Mouse (Mus musculus): ENCODE results near the gene Micu1.

Gene Micu1

DNA sequence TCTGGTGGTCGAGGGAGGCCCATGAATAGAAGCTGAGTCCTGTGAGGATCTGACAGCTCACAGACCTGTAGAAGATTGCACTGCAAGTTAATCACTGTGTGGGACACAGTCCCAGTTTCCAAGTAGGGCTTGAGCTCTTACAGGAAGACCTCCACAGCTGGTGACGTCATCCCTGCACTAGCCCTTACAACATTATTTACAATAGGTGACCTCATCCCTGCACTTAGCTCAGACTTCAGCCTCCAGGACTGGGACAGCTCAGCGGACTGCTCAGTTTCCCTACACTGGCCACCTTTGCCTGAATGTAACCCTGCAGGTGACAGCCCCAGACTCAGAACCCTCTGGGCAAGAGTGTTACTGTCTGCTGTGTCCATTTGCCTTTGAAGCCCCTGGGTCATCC, 75.0 kb downstream of the Micu1 start:
- no peak for DNase-seq (ENCODE audit: low spot score)

DNA sequence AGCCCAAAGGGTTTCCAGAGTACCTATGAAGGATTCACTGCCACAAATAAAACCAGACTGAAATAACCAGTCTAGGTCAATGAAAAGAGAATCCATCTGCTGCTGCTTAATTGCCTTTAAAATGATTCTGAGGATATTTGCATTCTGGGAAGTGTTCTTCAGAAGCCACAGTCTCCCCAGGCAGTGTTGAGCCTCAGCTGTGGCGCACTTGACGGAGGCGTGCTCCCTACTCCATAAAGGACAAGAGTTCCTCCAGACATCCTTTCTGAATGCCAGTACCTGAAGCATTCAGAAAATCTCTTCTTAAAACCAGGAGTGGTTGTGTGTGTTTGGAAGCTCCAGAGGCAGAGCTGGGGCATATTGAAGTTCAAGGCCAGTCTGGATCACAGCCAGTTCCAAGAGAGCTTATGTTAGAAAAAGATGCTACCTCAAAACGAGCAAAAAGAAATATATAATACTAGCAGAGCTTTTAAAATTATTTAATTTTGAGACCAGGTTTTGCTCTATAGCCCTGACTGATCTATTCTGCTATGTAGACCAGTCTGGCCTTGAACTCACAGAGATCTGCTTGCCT, 75.9 kb downstream of the Micu1 start:
- DNase-seq (ENCODE audit: low spot score), result no peak

DNA sequence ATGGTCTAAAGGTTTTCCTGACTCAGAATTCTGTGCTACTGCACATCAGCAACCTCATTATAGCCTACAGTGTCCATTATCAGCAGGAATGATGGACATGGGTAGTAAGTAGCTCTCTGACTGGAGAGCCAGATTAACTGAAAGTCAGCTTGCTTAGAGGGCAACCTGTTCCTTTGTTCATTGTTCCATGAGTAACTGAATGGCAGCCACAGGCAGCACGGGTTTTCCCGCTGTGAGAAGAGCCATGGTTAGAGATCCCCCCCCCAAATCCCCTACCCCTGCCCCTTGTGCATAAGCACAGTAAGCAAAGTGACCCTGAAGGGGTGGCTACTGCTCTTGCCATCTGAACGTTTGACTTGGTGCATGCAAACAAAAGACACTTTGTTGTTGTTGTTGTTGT, 78.4 kb downstream of the Micu1 start:
- DNase-seq (ENCODE audit: low spot score), result no peak

DNA sequence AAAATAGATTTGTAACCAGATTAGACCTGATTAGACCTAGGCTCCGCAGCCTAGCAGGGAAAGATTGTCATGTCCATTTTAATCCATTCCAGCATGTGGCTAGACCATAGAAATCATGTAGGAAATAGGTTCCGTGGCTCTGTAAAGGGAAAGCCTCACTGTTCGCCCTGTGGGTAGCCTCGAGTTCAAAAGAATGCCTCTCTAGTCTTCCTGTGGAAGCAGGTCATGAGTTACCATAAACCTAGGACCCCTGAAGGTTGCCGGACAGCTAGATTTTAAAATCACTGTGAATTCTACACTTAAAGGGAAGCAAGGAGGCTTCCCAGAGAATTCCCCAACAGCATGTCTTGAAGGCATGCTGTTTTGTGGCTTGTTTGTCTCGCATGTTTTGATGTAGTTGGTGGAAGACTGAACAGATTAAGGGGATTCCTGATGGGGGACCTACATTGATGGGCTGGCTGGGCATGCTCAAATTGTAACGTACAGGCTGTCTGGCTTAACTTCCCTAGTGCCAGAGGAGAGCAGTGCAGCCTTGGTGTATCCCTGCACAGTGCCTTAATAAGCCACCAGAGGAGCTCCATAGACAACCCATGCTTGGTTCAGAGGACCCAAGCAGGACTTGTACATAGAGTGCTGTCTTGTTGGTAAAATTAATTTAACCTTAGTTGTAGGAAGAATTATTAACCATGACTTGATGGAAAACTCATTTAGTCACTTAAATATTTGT, 79.1 kb downstream of the Micu1 start:
- DNase-seq (ENCODE audit: low spot score), result no peak

DNA sequence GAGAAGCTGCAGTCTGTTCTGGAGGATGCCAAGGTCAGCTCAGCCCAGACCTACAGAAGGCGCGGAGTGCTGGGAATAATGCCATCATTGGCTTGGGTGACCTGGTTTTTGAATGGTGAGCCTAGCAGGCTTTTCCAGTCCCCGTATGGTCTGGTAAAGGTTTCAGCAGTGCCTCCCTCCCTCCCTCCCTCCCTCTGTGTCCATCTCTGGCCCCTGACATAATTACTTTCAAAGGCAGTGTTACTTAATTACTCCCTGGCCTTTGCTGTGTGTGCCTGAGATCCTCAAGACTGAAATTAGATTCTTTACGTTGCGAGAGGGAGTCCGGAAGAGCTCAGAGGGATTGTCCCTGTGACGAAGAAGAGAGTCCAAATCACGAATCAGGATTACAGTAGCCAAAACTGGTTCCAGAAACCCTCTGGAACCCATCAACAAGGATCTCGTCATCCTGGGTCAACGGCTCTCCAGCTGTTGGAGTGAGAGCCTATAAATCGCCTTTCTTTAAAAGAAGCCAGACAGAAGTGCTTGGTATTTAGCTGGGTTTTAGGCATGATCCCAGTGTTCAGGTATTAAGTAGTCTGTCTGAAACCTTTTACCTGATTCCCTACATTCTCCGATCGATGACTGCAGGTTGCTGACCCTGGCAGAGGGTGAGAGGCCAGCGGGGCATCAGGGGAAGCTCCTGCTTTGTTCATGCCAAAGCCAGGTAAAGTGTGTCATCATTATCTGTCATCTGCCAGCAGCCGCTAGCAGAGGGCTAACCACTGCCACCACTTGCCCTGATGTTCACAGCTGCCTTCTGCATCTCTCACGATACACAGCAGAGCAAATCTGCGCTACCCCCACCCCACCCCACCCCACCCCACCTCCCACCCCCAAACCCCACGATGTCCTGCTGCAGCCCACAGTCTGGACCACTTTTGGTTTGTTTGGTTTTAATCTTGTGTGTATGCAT, 82.7 kb downstream of the Micu1 start:
- no peak for DNase-seq (ENCODE audit: low spot score)

DNA sequence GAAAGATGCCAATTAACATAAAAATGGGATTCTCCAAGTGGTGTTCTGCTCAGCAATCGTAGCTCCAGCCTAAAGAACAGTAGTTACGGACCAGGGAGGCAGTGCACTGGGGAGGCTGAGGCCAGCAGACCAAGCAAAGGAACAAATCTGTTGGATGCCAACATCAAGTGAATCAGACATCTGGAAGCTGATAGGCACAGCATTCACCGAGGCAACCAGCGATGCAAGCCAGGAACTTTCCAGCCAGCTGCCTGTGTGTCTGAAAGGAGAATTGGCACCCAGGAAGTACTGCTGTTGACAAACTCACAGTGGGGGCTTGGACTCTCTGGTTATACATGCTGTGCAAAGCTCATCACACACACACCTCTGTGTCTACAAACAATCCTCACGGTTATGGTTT, 84.0 kb downstream of the Micu1 start:
- DNase-seq (ENCODE audit: low spot score), result no peak

DNA sequence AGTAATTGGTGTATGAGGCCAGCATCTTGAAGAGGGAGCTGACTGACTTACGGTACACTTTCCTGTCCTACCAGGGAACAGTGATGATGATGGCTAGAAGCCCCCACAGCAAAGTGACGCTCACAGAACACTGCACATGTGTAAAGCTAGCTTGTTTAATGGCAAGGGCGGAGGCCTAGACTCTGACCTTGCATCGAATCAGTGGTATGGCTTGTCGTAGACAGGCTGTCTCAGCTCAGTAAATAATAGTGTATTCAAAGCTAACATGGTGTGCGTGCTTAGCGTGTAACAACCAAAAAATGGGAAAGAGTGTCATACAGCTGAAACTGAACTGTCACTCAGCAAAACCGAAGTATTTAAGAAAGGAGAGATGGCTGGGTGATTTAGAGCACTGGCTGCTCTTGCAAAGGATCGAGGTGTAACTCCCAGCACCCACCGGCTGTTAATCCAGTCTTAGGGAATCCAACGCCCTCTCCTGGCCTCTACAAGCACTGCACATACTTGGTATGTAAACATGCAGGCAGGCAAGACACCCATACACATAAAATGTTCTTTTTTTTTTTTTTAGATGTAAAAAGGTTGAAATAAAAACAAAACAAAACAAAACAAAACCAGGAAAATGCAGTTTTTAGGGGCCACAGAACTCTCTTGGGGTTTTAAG, 85.0 kb downstream of the Micu1 start:
- DNase-seq (ENCODE audit: low spot score), result no peak

DNA sequence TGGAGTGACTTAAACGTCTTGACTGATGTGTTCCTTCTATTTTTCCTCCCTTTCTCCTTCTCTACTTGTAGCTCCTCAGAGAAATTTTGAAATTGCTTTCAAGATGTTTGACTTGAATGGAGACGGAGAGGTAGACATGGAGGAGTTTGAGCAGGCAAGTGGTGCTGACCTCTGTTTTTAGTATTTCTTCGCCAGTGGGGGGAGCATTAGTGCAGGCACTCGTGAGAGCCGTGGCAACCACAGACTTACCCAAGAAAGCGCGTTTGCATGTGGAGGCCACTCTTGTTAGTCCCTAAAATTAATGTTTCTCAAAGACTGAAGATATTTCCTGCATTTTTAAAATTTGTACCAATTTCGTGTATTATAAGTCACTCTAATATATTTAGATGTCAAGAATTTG, 85.6 kb downstream of the Micu1 start:
- no peak for DNase-seq (ENCODE audit: low spot score)

DNA sequence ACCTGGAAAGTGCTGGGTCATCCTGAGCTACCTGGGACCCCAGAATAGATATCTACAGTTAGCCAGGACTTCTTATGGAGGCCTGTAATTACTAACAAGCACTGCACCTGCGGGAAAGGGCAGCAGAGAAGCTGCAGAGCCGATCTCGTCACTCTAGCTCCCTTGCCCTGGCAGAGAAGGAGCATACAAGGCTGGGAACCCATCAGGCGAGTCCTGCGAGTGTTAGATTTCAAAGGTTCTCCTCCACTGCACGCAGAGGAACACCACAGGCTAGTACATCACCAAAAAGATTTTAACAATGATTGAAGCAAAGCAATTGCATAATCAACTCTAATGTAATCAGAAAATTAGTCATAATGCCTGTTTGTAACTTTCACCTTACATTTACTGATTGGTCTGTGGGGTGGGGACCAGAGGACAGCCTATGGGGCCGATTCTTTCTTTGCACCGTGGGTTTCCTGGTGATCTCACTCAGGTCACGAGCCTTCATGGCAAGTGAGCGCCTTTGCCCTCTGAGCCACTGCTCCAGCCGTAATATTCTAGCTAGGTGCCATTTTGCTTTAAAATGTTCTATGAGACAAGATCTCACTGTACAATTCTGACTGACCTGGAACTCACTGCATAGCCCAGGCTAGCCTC, 88.1 kb downstream of the Micu1 start:
- peak; percentile 44 for DNase-seq (ENCODE audit: low spot score)

DNA sequence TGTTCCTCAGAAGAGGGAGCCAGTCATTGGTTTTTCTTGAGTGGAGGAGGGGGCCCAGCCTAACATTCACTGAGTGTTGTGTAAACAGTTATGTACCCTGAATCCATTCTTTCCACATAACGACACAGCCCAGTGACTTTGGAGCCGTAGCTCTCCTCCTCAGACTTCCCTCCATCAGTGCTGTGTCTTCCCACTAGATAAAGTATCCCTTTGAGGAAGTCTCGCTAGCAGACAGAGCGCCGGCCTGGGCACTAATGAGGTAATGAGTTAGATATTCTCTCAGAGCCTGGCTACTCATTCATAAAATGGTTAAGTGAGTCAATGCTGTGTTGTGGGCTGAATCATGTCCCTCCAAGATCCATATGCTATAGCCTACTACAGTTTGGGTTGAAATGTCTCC, 89.6 kb downstream of the Micu1 start:
- no peak for DNase-seq (ENCODE audit: low spot score)

DNA sequence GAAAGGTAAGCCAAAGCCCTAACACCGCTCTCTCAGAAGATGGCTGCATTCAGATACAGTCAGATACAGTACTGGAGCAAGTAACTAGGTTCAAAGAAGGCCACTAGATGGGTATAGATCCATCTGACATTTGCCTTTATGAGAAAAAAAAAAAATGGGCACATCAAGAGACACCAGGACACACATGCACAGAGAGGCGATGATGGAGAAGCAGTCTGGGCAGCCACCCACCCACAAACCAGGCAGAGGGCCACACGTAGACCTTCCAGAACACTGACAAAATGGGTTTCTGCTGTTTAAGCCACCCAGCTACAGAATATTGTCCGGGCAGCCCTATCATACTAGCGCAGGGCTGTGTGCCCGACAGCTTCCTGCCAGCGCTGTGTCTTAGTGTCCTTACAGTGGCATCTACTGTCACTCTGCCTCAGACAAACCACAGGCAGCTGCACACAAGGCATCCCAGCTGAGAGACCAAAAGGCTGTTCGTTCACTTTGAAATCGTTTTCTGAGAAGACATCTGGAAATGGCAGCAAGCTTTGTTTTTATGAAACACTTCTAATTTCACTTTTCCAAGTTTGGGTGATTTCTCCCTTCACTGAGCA, 90.4 kb downstream of the Micu1 start:
- no peak for DNase-seq (ENCODE audit: low spot score)

DNA sequence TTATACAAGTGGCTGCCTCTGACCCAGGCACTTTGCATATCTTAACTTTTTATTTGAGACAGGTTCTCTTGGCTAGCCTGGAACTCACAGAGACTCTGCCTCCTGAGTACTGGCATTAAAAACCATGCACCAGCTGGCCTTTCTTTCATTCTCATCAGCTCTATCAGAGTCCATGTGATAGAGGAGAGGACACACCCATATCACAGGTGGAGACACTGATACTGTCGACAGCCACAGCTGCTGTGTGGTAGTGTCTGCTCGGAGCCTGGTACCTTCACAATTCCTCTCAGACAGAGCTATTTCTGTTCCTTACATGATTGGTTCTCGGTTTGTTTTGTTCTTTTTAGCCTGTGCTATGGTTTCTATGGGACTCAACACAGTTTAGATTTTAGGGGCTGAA, 91.2 kb downstream of the Micu1 start:
- no peak for DNase-seq (ENCODE audit: low spot score)

DNA sequence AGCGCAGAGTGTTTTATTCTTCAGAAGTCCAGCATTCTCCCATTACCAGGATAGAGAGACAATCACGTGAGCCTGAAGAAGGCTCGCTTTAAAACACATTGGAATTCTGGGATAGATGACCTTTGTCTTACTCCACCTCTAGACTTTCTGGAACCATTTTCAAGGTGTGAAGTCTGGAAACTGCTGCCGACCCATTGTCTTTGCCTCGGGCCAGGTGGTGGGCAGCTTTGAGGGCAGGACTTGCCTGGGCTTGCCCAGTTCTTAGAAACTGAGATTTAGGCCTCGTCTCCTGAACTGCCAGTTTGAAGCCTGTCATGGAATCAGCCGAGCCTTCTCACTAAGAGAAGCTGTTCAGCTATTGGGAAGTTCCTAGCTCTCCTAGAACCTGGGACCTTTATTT, 92.8 kb downstream of the Micu1 start:
- no peak for DNase-seq (ENCODE audit: low spot score)

DNA sequence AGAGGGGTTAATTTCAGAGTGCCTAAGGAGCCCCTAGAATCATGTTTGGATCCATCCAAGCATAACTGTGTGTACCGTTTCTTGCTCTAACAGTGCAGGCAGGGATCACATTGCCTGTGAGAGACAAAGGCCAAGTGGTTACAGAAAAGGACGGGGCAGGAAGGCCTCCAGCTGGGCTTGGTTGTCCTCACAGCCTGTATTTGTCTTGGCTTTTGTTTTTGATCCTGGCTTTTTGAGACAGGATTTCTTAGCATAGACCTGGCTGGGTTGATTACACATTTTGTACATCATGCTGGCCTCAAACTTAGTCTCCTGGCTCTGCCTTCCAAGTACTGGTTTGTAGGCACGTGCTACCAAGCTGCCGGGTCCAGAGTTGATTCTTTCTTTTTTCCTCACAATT, 93.6 kb downstream of the Micu1 start:
- DNase-seq (ENCODE audit: low spot score), result no peak

DNA sequence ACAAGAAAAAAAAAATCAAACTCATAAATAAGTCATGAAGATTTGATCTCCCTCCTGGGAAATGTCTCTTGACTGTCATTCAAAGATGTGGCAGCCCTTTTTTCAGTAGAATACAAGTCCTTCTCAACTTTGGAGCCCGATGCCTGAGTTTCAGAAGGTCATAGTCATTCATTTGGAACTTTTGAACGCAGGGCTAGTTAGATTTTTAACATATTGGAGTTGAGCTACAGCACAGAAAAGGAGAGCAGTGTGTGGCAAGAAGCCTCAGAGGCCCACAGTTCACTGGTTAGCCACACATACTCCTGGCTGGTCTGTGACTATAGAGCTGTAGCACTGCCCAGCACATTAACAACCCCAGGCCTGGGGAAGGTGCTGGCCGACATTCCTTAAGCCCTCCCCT, 96.1 kb downstream of the Micu1 start:
- no peak for DNase-seq (ENCODE audit: low spot score)

DNA sequence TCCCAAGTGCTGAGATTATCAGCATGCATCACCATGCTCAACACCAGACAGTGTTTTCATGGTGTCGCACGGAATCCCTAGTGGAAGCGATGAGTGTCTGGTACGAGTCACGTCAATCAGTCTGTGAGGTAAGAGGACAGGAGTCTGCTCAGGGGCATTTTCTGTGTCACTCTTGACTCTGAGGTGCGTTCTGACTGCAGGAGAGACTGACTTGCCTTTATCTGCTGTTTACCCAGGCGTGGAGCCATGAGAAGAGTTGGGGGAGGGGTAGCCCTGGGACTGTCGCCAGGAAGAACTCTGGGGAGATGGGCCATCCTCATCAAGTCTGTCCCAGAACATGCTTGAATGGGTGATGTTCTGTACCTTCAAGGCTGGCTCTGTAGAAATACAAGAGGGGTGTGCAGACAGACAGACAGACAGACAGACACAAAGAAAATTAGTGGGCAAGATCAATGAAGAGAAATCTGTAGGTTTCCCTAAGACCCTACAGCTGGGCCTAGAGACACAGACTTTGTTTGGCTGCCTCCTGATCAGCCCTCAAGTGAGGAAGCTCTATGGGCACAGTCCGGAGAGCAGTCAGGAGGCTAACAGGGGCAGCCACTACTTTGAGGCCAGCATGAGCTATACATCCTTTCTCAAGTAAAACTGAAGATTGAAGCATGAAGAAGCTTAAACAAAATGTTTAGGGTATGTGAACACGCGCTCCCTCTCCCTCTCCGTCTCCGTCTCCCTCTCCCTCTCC, 97.2 kb downstream of the Micu1 start:
- no peak for DNase-seq (ENCODE audit: low spot score)

DNA sequence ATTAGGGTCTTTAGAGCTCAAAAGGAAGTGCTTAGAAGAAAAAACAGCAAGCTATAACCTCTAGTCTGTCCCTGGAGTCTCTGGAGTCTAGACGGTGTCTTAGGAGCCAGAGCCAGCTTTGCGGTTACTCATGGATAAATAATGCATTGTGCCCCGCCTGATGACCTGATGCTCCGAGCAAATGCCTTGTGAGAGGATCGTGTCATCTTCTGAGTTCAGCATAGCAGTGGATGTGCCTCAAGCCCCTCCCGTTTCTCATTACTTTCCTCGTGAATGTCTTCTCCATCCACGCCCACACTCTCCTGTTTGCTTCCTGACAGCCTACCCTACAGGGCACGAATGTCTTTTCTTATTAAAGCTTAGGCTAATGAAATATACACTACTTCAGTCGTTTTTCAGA, 97.9 kb downstream of the Micu1 start:
- peak; percentile 16 for DNase-seq (ENCODE audit: low spot score)

DNA sequence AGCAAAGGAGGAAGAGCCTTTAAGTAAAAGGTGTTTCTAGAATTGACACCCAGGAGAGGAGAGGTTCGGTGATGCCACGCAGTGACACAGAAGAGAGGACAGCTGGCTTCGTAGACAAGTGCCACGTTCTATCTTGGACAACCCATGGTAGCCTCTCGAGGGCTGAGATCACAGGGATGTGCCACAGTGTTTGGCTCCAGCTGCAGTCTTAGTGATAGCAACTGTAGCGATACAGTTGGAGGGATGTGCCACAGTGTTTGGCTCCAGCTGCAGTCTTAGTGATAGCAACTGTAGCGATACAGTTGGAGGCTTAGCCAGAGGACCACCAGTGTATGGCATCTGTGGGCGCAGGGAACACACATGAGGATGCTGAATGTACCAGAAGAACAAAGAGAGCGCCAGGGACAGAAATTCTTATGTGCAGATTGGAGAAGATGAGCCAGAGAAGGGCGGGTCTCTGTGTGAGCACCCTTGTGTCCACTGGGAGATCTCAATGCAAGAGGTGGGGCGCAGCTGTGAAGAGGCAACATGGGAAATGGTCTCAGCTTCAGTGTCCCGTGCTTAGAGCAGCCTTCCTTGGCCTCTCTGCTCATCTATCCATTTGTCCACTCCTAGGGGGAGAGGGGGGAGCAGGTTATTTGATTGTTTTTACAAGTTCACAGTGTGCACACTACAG, 98.7 kb downstream of the Micu1 start:
- no peak for DNase-seq (ENCODE audit: low spot score)

DNA sequence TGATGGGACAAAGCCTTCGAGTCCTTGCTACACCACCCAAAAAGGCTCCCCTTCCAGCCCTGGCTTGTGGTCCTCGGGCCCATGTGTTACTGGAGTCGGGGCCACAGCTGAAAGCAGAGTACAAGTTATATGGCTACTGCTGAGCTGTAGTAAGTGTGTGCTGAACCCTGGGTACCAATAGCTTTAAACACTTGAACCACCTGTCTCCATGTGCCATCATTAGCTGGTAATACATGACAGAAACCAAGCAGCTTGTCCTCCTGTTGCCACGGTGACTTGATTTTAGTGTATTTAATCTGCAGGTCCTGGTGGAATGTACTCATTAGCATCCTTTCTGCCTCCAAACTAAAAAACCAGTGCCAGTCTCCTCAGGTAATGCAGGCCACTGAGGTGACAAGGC, 106.4 kb downstream of the Micu1 start:
- no peak for DNase-seq (ENCODE audit: low spot score)

DNA sequence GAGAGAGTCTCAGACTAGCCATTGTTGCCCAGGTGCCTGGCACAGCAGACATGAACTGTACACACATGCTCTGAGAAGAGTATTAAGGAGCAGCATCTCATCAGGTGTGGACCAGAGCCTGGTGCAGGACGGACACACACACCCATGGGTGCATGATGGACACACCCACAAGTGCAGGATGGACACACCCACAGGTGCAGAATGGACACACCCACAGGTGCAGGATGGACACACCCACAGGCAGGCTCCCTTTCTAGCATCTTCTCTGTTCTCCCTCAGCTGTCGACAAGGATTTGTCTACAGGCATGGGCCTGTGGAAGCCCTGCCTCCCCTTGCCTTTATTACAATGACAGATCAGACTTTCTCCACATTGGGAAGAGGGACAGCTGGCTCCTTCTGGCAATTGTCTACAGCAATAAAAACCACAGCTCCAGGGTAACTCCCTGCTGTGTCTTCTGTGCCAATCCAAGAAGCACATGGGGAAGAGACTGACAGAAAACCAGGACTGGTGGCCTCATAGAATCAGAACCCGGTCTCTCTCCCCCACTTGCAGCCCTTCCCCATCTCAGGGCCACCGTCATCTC, 107.8 kb downstream of the Micu1 start:
- no peak for DNase-seq (ENCODE audit: low spot score)
